Mouse (Mus musculus) small intestine, adult 2 months (tissue): Measurements from ENCODE around the gene Rgcc.

ENCODE experiments used
- CTCF ChIP-seq: fragments of 200-500 bp; IDR thresholded peaks from 2 replicates; pipeline ENCODE4 v1.5.1; 2012; ENCODE audit warnings: low read depth, mild to moderate bottlenecking, control low read depth, inconsistent platforms, low read length, moderate library complexity, mixed read lengths; ENCODE audit not compliant: insufficient replicate concordance, insufficient read length; ENCODE audit errors: extremely low read depth
- POLR2A ChIP-seq: fragments of 200-500 bp; IDR thresholded peaks from 2 replicates; pipeline ENCODE4 v1.6.1; 2012; ENCODE audit warnings: low read depth, mild to moderate bottlenecking, control low read depth, inconsistent platforms, low read length, moderate library complexity

DNA sequence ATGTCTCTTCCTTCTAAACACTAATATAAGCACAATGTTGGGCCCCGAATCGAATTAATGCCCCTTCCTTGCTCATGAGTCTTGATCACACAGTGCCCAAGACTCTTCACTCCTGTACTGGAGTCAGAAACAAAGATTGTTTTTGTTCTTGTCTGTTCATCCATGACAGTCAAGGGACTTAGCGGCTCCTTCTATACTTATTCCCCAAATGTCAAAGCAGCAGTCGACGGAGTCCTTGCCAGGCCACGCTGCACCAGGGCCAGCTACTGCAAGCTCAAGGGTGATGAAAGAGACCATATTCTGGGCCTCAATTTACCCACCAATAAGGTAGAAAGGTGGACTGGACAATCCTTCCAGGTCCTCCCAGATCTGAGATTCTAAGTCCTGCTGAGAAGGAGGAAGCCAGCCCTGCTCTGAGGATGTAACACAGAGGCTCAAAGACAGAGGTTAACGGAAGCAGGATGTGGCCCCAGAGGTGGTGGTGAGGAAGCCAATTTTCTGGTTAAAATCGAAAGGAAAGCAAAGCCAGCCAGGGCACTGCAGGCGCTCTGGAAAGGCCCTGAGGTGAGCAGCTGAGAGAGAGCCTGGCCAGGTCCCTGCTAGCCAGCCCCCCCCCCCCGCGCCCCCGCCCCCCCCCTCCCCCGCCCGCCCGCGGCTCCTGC is 8.2 kb downstream of the Rgcc start:
- TF ChIP-seq POLR2A (no peak), CTCF (no peak)
